Mouse (Mus musculus) embryo, embryonic 11.5 days (tissue): ENCODE results near the gene BC049762.

Experiments used
- DNase-seq: peaks from one replicate; pipeline ENCODE4 v3.0.0-alpha.2; 2012; ENCODE audit warnings: low read depth, low spot score

Gene BC049762

DNA sequence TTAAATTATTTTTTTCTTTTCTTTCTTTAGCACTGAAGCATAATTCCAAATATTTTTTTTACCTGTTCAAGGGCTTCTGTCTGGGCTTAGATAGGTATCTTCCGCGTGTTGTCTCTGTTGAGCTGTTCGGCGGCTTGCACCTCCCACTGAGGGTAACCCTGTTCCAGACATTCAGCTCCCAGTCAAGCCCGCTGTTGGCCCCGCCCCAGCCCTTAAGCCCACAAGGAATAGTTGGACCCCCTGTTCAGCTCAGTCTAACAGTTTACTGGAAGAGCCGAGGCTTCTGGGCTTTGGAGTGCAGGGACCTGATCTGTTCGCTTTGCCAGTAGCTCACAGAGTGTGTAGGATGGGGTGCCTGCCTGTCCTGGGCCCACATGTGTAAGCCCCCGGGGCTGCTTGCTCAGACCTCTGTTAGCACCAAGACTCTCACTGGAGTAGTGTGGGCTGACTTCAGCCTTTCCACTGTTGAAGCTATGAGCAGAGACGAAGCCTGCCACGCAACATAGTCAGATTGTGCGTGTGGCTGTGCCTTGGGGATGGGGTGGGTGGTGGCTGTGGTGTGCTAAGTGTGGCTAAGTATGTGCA, 43.4 kb downstream of the BC049762 start:
- no peak for DNase-seq

DNA sequence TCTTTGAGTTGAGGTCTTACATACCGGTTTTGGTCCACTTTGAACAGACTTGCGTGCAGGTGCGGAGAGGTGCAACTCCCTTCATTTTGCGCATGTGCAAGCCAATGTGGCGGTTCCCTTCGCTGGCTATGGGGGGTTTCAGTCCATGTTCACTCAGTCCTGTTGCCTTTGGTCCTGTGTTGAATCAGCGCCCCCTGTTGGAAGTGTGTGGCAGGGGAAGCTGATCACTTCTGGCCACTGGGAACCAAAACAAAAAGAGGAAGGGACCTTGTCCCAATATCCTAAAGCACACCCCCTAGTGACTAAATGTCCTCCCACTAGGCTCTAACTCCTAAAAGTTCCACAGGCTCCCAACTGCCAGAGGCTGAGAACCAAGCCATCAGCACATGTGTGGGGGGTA, 48.8 kb downstream of the BC049762 start:
- no peak for DNase-seq

DNA sequence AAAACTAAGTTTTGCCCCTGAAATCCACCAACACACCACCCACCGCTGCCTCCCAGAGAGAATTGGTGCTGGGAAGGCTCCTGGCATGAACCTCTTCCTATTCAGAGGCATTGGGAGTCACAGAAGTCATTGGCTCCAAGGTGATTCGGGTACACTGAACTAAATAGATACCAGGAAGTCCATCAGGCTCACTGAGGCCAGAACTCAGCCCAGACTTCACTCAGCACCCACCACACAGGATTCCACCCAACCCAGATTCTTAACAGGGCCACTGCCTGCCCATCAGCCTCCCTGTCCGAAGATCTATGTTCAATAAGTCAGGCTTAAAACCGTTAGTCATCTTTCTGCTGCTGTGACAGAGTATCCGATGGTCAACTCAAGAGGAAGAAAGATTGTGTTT, 51.4 kb downstream of the BC049762 start:
- no peak for DNase-seq

GRCm38 (mm10) chr11:51207758-51208157, 55.1 kb downstream of the BC049762 start:
- no peak for DNase-seq
